Mouse (Mus musculus): ENCODE data around the gene Reck. TPM values are rescaled to one million over a fixed set of nuclear protein-coding genes. Genes with fewer than 3 reads are reported as not detected.

The Reck gene
- polyA plus RNA-seq, 1 experiment: 16.9 TPM

DNA sequence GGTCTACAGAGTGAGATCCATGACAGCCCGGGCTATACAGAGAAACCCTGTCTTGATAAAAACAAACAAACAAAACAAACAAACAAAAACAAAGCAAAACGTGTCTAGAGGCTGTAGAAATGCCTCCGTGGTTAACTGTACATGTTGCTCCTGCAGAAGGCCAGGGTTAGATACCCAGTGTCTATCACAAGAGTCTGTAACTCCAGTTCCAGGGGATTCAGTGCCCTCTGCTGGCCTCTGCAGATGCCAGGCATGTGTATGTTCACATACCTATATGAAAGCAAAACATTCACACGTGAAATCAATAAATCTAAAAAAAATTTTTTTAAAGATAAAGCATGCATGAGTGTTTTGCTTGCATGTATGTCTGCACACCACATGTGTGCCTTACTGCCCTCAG is 12.0 kb upstream of the Reck start:
- TF ChIP-seq CTCF (IDR thresholded peaks at IDR 0.05; ENCODE audit: borderline replicate concordance, extremely low read depth, insufficient read depth, insufficient read length) (peak; percentile 6; the same call in 1 of the 2 replicates), POLR2A (IDR thresholded peaks at IDR 0.05; ENCODE audit: borderline replicate concordance, extremely low read depth, insufficient read depth, insufficient read length, poor library complexity, severe bottlenecking) (no peak)
- DNase-seq (ENCODE audit: low read depth): no peak

GRCm38 (mm10) chr4:43869821-43870220 is 5.5 kb upstream of the Reck start:
- no peak for TF ChIP-seq CTCF (IDR thresholded peaks at IDR 0.05; ENCODE audit: borderline replicate concordance, extremely low read depth, insufficient read depth, insufficient read length)
- TF ChIP-seq POLR2A (IDR thresholded peaks at IDR 0.05; ENCODE audit: borderline replicate concordance, extremely low read depth, insufficient read depth, insufficient read length, poor library complexity, severe bottlenecking): no peak

DNA sequence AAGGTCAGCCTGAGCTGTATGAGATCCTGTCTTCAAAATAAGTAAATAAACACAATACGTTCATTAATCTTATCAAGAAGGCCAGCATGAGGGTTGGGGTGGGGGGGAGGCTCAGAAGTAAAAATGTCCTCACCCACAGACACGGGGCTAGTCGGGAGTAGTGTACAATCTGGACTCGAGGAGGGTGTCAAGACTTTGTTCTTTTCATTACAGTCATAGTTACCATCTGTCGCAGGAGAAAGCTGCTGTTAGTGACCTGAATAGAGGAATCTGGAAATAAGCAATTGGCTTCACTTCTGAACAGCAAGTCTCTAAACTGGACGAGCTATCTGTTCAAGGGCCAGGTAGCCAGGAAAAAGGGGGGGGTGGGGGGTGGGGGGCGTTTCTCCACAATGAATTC is 829 bp upstream of the Reck start:
- peak; percentile 53 for DNase-seq (ENCODE audit: low read depth)
- no peak for TF ChIP-seq POLR2A (IDR thresholded peaks at IDR 0.05; ENCODE audit: borderline replicate concordance, extremely low read depth, insufficient read depth, insufficient read length, poor library complexity, severe bottlenecking)
- no peak for TF ChIP-seq CTCF (IDR thresholded peaks at IDR 0.05; ENCODE audit: borderline replicate concordance, extremely low read depth, insufficient read depth, insufficient read length)

More at GRCm38 (mm10) chr4:43869821-43870220, 5.5 kb upstream of the Reck start:
- DNase-seq (ENCODE audit: low read depth): no peak

DNA sequence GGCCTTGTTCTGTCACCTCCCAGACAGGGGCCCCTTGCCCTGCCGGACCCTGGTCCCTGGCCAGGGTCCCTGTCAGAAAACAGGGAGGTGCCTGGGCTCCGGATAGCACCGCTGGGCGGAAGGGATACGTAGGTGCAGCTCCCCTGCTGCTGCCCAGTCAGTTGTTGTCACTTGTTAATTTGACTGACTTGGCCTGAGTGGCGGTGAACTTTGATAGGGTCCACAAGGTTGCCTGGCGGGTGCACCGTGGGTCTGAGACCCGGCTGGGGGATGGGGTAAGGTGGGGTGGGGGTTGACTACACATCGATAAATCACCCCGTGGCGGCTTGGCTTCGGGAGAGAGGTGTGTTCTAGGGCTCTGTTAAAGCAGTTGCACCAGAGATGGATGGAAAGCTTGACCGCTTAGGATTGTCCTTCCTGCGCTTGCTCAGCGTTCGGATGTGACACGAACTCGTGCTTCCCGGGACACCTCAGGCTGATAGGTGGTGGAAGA is 635 bp downstream of the Reck start:
- peak; percentile 39 for DNase-seq (ENCODE audit: low read depth)
- TF ChIP-seq CTCF (IDR thresholded peaks at IDR 0.05; ENCODE audit: borderline replicate concordance, extremely low read depth, insufficient read depth, insufficient read length) (no peak), POLR2A (IDR thresholded peaks at IDR 0.05; ENCODE audit: borderline replicate concordance, extremely low read depth, insufficient read depth, insufficient read length, poor library complexity, severe bottlenecking) (no peak)

- DNase-seq (ENCODE audit: low read depth): no peak
- no peak for TF ChIP-seq POLR2A (IDR thresholded peaks at IDR 0.05; ENCODE audit: borderline replicate concordance, extremely low read depth, insufficient read depth, insufficient read length, poor library complexity, severe bottlenecking)
- no peak for TF ChIP-seq CTCF (IDR thresholded peaks at IDR 0.05; ENCODE audit: borderline replicate concordance, extremely low read depth, insufficient read depth, insufficient read length)
Observed at GRCm38 (mm10) chr4:43877230-43877629, 1.9 kb downstream of the Reck start.

DNA sequence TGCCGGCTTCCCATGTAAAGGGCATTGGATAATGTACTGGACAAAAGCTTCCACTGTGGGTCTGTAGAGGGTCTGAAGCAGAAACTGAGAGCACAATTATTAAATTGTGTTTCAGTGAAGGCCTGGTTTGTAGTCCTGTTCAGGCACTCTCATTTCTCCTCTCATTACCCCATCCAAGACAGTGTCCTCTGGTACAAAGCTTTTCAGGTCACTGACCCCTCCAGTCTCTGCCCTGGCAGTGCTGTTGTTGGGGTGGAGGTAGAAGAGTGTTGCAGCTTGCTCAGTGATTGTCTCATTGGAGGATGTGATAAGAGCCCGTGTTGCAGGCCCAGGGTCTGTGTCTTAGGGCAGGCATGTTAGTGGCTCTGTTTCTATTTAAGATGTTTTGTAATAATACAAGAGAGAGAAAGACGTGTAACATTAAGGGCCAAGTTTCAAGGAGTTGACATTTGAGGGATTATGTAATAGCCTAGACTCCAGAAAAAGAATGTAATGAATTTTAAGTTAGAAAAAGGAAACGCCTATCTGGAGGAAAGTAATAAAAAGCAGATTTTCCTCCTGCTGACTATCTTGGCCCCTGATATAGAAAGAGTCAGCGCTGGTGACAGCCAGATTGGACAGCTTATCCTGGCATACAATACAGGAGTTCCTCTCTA is 2.9 kb downstream of the Reck start:
- no peak for TF ChIP-seq POLR2A (IDR thresholded peaks at IDR 0.05; ENCODE audit: borderline replicate concordance, extremely low read depth, insufficient read depth, insufficient read length, poor library complexity, severe bottlenecking)
- TF ChIP-seq CTCF (IDR thresholded peaks at IDR 0.05; ENCODE audit: borderline replicate concordance, extremely low read depth, insufficient read depth, insufficient read length): no peak

DNA sequence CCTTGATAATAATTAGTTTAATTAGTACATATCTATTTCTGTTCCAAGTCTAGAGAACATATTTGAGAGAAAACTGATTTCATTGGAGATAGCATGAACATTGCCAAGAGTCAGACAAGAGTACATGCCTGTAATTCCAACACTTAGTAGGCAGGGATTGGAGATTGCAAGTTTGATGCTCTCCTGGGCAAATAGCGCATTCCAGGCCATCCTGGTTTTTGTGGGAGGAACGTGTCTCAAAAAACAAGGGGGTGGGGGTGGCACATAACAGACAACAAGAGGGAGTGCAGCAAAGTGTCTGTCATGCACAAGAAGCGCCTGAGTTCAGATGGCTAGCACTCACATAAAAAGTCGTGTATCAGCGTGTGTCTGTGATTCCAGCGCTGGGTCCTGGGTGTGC is 4.2 kb downstream of the Reck start:
- TF ChIP-seq CTCF (IDR thresholded peaks at IDR 0.05; ENCODE audit: borderline replicate concordance, extremely low read depth, insufficient read depth, insufficient read length): no peak
- no peak for TF ChIP-seq POLR2A (IDR thresholded peaks at IDR 0.05; ENCODE audit: borderline replicate concordance, extremely low read depth, insufficient read depth, insufficient read length, poor library complexity, severe bottlenecking)
- DNase-seq (ENCODE audit: low read depth): no peak

More for the DNA sequence above, 2.9 kb downstream of the Reck start:
- no peak for DNase-seq (ENCODE audit: low read depth)

DNA sequence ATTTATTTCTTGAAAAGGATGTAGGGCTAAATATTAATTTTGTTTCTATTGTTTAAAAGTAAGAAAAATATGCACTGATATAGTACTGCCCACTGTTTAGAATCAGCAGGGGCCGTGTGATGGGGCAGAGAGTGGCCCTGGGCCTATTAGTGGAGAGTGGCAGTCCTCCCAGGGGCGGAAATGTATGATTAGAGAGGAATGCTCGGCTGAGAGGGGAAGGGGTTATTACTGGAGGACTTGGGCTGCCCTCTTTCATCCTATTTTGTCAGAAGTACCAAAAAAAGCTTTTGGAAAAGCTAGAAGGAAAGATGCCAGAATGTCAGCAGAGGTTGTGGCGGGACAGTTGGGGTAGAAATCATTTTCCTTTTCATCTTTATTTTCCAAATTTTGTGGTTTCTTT is 8.9 kb downstream of the Reck start:
- TF ChIP-seq POLR2A (IDR thresholded peaks at IDR 0.05; ENCODE audit: borderline replicate concordance, extremely low read depth, insufficient read depth, insufficient read length, poor library complexity, severe bottlenecking) (no peak), CTCF (IDR thresholded peaks at IDR 0.05; ENCODE audit: borderline replicate concordance, extremely low read depth, insufficient read depth, insufficient read length) (no peak)
- peak; percentile 42 for DNase-seq (ENCODE audit: low read depth)

- TF ChIP-seq POLR2A (IDR thresholded peaks at IDR 0.05; ENCODE audit: borderline replicate concordance, extremely low read depth, insufficient read depth, insufficient read length, poor library complexity, severe bottlenecking) (no peak), CTCF (IDR thresholded peaks at IDR 0.05; ENCODE audit: borderline replicate concordance, extremely low read depth, insufficient read depth, insufficient read length) (no peak)
- no peak for DNase-seq (ENCODE audit: low read depth)
Observed at GRCm38 (mm10) chr4:43891247-43891646, 15.9 kb downstream of the Reck start.

DNA sequence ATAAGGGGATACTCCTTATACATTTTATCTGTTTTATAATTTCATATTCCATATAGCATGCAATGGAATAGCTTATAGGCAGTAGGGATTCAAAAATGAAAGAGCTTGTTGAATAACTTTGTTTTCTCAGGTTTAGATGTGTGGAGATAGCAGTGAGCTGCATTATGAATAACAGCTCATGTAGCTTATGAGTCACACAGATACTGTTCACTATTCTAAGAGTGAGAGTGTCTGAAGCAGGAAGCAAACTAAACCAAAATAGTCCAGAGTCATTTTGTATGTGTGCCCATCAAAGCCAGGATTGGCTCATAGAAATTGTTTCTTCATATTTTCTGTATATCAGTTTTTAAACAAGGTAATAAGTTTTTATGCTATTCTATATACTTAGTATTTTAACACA is 21.9 kb downstream of the Reck start:
- no peak for DNase-seq (ENCODE audit: low read depth)
- TF ChIP-seq CTCF (IDR thresholded peaks at IDR 0.05; ENCODE audit: borderline replicate concordance, extremely low read depth, insufficient read depth, insufficient read length): no peak

GRCm38 (mm10) chr4:43899197-43899596 is 23.9 kb downstream of the Reck start:
- TF ChIP-seq CTCF (IDR thresholded peaks at IDR 0.05; ENCODE audit: borderline replicate concordance, extremely low read depth, insufficient read depth, insufficient read length): no peak
- no peak for TF ChIP-seq POLR2A (IDR thresholded peaks at IDR 0.05; ENCODE audit: borderline replicate concordance, extremely low read depth, insufficient read depth, insufficient read length, poor library complexity, severe bottlenecking)
- DNase-seq (ENCODE audit: low read depth): no peak

DNA sequence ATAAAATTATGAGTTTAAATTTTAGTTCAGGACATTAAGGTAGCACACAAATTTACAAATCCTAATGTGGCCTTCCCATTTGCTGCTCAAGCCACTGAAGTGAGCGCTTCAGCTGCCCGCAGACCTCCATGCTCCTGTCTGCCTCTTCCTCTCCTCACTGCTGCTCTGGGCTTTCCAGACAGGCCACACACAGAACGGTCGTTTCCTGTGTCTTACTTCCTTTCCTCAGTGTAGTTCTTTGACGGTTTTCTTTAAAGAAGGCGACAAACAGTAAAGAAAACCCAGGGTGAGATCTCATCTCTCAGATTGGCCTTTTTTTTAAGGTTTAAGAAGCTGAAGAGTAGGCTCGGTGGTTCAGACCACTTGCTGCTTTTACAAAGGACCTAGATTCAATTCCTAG is 28.4 kb downstream of the Reck start:
- TF ChIP-seq POLR2A (IDR thresholded peaks at IDR 0.05; ENCODE audit: borderline replicate concordance, extremely low read depth, insufficient read depth, insufficient read length, poor library complexity, severe bottlenecking): no peak
- TF ChIP-seq CTCF (IDR thresholded peaks at IDR 0.05; ENCODE audit: borderline replicate concordance, extremely low read depth, insufficient read depth, insufficient read length): no peak

More for the DNA sequence above, 28.4 kb downstream of the Reck start:
- no peak for DNase-seq (ENCODE audit: low read depth)
